Mouse (Mus musculus) NIH3T3 (cell line): ENCODE measurements around the gene Grin3b.
A peak's percentile ranks its signal among the peaks of the same experiment; 100 is the strongest.

Source experiments
- DNase-seq: peaks from one replicate; pipeline ENCODE4 v3.0.0-alpha.2; 2012; ENCODE audit warnings: low read depth

Grin3b gene

DNA sequence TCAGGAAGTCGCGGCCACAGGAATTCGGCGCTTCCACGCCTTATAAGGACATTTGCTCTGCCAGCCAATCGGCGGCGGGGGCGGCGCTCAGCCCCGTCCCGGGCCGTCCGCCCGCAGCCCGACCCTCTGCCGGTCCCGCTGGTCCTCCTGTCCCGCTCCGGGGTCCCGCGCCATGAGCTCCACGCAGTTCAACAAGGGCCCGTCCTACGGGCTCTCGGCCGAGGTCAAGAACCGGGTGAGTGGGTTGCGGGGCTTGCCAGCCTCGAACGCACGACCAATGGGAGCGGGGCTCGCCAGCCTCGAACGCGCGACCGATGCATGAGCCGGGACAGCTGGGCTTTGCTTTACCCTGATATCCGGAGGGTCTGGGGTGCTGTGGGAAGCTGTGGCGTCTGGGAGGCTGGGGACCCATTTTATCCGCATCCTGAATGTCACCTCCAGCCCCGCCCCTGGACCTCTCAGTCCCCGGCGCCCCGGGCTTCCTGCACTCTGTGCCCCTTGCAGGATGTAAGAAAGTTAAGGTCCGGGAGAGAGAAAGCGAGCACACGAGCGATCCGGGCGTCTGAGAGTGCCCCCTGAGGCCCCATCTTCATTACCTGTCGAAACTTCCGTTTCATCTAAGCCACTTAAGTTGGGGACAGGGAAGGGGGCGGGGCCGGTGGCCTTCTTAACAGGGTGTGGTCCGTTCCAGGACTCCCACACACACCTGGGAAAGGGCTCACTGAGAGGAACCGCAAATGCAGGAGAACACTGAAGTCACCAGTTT is 18.2 kb downstream of the Grin3b start, which contains the start of gene Cnn2:
Cnn2 (plus strand) TSS at position 79 of the 766 bp plus-strand sequence.
- DNase-seq = peak; percentile 90

GRCm38 (mm10) chr10:79989272-79989786 is 18.8 kb downstream of the Grin3b start:
- peak; percentile 47 for DNase-seq

- DNase-seq = peak; percentile 87
These were observed 19.4 kb downstream of the Grin3b start for GRCm38 (mm10) chr10:79989870-79990269.

DNA sequence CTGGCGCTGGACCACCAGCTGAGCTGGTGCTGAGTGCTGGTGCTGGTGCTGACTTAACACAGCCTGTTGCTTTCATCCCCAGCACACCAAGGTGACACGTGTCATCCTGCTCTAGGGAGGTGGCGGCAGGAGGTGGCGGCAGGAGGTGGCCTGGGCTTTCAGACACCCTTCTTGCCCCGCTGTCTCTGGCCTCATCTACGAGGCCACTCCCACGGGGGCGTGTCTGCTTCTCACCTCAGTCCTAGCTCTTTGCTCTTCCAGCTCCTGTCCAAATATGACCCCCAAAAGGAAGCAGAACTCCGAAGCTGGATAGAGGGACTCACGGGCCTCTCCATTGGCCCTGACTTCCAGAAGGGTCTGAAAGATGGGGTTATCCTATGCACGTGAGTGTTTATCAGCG is 20.6 kb downstream of the Grin3b start:
- no peak for DNase-seq

- peak; percentile 48 for DNase-seq
These were observed 21.0 kb downstream of the Grin3b start for GRCm38 (mm10) chr10:79991548-79991947.

- peak; percentile 37 for DNase-seq
These were observed 24.0 kb downstream of the Grin3b start for GRCm38 (mm10) chr10:79994397-79995115.

DNA sequence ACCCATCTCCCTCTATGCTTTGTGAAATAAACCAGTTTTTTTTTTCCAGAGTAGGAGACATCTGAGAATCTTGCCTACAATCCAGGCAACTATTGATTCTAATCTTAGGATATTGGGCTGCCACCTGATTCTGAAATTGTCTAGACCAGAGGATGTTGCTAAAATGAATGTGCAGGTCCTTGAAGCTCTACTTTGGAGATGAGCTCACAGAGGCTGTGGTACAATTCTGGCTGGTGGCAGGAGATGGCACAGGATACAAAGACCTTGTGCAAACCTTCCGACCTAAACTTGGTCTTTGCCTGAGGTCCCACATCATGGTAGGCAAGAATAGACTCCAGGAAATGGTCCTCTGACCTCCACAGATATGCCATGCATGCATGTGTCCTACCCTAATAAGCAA is 25.1 kb downstream of the Grin3b start:
- no peak for DNase-seq

GRCm38 (mm10) chr10:79996272-79997033 is 25.9 kb downstream of the Grin3b start, which contains the start of gene Abca7:
Gene Abca7, plus strand, starts transcription at chr10:79996494.
- peak; percentile 98 for DNase-seq

GRCm38 (mm10) chr10:79997034-79997760 is 26.7 kb downstream of the Grin3b start:
- DNase-seq = peak; percentile 78

- DNase-seq = peak; percentile 58
These were observed 27.3 kb downstream of the Grin3b start for GRCm38 (mm10) chr10:79997819-79998218.

DNA sequence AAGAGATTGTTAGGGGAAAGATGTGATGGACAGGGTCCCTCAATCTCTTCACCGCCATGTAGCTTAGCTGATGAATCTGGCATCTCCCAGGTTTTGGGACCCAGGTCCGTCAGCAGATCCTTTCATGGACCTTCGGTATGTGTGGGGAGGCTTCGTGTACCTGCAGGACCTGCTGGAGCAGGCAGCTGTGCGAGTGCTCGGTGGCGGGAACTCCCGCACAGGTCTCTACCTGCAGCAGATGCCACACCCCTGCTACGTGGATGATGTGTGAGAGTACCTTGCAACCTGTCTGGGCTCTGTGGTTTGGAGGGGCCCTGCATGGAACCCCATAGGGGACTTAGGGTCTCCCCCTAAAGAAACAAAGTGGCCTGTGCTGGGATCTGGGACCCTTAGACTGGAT is 31.4 kb downstream of the Grin3b start:
- DNase-seq = no peak

DNA sequence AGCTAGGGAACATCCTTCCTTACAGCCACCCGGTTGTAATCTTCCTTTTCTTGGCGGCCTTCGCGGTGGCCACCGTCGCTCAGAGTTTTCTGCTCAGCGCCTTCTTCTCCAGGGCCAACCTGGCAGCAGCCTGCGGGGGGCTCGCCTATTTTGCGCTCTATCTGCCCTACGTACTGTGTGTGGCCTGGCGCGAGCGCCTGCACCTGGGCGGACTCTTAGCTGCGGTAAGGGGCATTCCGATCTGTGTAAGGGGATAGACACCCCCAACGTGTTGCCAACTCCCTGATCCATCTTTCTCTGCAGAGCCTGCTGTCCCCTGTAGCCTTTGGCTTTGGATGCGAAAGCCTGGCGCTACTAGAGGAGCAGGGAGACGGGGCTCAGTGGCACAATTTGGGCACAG is 32.3 kb downstream of the Grin3b start:
- DNase-seq = no peak

- DNase-seq = no peak
These were observed 33.1 kb downstream of the Grin3b start for GRCm38 (mm10) chr10:80003374-80004232.

DNA sequence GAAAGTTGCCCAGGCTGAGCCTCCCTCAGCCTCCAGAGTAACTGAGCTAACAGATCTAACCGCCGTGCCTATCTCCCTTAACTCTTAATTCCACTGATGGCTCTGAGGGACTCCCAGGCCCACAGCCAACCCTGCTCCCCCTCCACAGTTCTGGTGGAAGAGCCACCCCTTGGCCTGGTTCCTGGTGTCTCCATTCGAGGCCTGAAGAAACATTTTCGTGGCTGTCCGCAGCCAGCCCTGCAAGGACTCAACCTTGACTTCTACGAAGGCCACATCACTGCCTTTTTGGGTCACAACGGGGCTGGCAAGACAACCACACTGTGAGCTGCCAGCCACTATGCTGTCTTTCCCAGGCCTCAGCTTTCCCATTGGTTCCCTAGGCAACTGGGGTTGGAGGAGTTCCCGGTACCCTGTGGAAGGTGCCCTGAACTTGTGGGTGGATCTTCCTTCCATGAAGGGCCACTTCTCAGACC is 33.8 kb downstream of the Grin3b start:
- DNase-seq = no peak

DNA sequence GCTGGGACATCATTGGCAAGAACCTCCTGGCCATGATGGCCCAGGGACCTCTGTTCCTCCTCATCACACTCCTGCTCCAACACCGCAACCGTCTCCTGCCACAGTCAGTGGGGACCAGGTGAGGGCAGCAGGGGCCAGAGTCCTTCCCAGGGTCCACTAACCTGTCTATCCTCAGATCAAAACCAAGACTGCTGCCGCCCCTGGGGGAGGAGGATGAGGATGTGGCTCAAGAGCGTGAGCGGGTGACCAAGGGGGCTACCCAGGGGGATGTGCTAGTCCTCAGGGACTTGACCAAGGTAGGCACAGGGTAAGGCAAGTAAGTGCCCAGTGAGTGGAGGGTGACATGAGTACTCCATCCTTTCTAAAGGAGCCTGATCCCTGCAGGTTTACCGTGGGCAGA is 41.2 kb downstream of the Grin3b start:
- DNase-seq = no peak

DNA sequence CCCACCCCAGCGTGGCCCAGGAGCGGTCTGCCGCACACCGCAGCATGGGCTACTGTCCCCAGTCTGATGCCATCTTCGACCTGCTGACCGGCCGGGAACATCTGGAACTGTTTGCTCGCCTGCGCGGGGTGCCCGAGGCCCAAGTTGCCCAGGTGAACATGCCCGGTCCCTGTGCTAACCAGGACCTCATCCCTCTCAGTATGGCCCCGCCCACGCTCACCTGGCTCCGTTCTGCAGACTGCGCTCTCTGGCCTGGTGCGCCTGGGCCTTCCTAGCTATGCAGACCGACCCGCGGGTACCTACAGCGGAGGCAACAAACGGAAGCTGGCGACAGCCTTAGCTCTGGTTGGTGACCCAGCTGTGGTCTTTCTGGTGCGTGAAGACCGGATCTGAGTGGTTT is 43.1 kb downstream of the Grin3b start:
- DNase-seq = no peak

DNA sequence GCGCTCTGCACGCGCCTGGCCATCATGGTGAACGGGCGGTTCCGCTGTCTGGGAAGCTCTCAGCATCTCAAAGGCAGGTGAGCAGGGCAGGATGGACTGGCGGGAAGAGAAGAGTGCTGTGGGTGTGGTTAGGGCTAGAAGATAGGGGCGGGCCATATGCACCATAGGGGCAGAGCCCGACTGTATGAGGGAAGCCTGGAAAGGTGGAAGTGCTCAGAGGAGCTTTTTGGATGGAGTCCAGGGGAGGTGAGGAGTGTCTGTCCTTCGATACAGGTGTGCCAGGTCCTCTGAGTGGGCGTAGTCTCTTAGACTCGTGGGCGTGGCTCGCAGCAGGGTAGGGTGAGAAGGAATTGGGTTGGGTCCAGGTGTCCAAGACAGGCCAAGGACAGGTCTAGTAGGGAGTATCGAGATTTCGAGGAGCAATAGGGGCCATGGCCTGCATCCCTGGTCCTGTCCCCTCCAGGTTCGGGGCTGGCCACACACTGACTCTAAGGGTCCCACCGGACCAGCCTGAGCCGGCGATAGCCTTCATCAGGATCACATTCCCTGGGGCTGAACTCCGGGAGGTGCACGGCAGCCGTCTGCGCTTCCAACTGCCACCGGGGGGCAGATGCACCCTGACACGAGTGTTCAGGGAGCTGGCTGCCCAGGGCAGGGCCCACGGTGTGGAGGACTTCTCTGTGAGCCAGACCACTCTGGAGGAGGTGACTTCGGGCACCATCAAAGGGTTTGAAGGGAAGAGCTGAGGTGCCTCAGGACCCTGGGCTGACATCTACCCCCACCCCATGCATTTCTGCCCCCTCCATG is 44.2 kb downstream of the Grin3b start:
- DNase-seq = peak; percentile 83

DNA sequence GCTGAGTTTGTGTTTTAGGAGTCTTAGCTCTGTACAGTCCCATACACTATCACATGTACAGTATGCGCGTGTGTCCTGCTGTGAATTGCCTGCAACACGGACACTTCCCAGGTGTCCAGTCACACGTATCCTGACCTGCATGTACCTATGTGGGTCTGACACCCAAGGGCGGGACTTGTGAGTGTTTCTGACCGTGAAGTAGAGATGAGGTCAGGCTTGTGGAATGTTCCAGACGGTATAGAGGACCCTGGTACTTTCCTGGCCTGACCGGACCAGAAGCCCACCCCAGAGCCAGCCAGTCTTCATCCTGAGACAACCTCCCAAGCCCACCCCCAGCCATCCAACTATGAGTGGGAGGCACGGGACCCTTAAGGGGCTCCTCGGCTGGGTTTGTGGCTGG is 45.1 kb downstream of the Grin3b start:
- DNase-seq = no peak

- DNase-seq = no peak
These were observed 46.0 kb downstream of the Grin3b start, which contains the start of gene Arhgap45 for GRCm38 (mm10) chr10:80016511-80016910. Gene Arhgap45, plus strand, starts transcription at chr10:80016653.

DNA sequence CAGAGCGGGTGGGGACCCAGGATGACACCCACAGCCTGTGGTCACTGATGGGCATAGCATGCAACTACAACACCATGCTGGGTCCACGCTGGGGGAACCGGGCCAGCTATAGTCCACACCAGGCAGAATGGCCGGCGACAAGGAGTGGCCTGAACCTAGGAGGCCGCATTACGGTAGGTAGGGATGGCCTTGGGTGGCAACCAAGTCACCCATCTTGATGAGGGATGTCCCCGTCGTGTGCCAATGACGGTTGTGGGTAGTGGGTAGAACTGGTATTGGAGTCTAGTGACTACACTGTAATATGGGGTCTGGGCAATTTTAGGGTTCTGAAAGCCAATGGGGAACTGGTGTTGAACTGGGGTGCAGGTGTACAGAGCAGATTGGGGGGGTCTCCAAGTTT is 46.4 kb downstream of the Grin3b start:
- no peak for DNase-seq
